Mouse (Mus musculus) frontal cortex, postnatal 25 days (tissue): ENCODE results near the gene Dnah1.

ENCODE experiments used
- DNase-seq, 2 experiments: peaks; one replicate each; pipeline ENCODE4 v3.0.0; 2022; ENCODE audit warnings: low spot score in 2 of 2

Gene Dnah1

GRCm38 (mm10) chr14:31323849-31324792 lies at the start of gene Dnah1:
Dnah1 (minus strand) TSS chr14:31323896.
- no peak for DNase-seq

DNA sequence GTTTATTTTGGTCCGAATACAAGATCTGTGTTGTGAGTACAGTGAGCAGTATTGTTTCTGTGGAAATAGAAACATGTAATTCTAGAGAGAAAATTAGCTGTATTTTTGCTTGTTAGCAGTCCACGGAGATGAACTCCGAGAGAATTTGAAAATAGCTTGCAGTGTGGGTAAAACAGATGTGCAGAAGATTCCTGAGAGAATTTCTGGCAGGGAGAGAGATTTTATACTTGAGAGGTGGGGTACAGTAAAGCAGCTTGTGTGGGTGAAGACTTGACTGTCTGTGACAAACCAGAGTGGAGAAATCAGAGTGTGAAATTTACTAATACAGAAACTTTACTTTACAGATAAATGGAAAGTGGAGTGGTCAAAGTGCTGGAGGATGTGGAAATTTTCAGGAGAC lies 45.7 kb upstream of the Dnah1 start:
- no peak for DNase-seq

DNA sequence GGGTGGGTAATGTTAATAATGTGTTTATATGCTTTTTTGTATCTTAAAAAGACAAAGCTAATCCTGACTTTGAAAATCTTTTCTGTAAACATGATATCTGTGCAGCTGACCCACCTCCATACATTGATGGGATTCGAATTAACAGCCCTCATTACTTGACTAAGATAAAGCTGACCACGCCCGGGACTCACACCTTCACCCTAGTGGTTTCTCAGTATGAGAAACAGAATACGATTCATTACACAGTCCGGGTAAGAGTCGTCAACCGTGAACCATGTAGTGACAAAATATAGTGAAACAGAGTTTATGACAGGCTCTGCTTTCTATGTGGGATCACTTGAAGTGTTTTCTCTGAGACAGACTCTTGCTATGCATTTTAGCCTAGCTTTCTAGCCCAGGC lies 44.3 kb upstream of the Dnah1 start:
- DNase-seq: no peak

DNA sequence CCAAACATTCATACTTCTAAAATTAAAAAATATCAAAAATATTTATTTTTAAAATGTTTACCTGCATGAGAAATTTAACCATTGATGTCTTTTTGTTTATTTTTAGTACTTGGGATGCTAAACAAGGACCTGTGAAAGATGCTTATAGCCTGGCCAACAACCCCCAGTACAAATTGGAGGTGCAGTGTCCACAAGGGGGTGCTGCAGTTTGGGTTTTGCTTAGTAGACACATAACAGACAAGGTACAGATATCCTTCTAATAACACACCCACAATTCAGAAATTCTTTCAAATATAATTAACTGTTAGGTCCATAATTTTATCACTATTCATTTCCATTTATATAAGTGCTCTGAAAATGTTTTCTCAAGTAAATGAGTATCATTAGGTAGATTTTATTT lies 41.7 kb upstream of the Dnah1 start:
- DNase-seq: peak in 1 of 2 experiments; percentile 51

GRCm38 (mm10) chr14:31364589-31364988 lies 40.9 kb upstream of the Dnah1 start:
- DNase-seq: no peak

GRCm38 (mm10) chr14:31362236-31362635 lies 38.5 kb upstream of the Dnah1 start:
- no peak for DNase-seq

GRCm38 (mm10) chr14:31345367-31345766 lies 21.7 kb upstream of the Dnah1 start:
- no peak for DNase-seq

DNA sequence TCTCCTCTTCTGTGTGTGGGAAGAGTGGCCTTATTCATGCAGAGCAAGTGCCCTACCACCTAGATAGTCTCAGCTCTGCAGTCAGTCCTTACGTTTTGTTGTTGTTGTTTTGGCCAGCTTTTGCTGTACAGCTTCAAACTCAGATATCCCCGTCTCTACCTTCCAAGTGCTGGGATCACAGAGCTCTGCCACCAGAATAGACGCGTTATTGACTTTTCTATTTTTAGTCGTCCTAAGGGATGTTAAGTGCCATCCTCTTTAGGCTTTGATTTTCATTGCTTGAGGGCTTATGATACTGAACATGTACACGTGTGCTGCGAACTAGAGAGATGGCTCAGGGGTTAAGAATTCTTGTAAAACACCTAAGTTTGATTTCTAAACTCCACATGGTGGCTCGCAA lies 19.5 kb upstream of the Dnah1 start:
- DNase-seq: no peak

- DNase-seq: no peak
Observed at GRCm38 (mm10) chr14:31337947-31338346, 14.3 kb upstream of the Dnah1 start.

DNA sequence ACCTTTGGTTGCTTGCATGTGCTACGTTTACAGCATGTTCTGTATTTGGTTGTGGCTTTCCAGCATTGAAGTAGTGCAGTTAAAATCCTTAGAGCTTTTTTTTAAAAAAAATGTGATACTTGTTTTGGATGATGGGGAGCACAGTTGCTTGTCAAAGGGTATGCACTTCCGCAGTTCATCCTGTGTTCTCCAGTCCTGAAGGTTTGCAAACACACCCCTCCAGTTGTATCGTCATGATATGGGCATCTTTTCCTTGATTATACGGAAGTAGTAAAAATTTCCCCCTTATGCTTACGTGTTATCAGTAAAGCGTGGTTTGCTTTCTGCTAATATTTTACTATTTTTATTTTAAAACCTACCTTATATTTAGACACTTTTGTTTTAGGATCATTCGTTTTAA lies 13.7 kb upstream of the Dnah1 start:
- DNase-seq: no peak

DNA sequence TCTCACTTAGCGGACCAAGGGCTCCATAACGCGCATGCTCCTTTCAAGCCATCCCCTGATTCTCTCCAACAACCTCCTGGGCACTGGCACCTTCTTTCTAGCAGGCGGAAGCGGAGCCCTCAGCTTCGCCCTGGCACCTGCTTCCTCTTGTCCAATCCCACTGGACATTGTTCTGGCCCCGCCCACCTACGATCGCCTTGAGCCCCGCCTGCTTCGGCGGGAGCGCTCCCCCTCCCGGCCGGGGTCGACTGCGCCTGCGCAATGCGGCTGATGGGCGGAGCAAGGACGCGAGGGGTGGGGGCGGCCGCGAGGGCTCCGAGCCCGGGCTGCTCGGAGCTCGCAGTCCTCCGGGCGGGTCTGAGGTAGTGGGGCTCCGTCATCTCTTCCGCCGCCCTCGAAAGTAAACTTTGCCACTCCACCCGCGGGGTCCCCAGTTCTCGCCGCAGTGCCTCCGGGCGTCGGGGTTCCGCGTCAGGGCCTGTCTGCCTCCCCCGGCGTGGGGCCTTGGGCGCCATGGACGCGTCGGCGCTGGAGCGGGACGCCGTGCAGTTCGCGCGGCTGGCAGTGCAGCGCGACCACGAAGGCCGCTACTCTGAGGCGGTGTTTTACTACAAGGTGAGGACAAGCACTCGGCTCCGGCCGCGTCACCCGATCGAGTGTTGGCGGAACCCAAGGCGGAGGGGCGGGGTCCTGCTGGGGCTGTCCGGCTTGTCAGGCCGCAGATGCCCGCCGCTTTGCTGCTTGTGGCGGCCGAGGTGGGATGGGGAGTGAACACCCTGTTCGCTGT lies 12.9 kb upstream of the Dnah1 start, which contains the start of gene Capn7:
TSS of gene Capn7 (plus strand) at position 270 of the 787 bp plus-strand sequence.
- peak; percentile 91 to 95 for DNase-seq

DNA sequence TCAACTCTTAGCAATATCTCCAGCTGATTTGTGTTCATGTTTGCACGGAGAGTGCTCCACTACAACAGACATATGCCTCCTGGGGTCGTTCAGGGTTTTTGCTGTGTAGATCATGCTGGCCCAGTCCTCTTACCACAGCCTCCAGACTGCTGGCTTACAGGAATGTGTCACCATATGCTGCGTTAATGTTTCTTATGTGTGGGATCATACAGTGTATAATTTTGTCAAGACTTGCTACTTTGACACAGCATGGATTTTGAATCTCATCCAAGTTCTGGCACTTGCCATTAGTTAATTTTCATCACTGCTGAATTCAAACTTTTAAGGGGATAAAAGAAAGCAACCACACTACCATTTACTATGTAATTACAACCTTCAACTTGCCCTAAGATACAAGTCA lies 12.1 kb upstream of the Dnah1 start:
- DNase-seq: no peak

DNA sequence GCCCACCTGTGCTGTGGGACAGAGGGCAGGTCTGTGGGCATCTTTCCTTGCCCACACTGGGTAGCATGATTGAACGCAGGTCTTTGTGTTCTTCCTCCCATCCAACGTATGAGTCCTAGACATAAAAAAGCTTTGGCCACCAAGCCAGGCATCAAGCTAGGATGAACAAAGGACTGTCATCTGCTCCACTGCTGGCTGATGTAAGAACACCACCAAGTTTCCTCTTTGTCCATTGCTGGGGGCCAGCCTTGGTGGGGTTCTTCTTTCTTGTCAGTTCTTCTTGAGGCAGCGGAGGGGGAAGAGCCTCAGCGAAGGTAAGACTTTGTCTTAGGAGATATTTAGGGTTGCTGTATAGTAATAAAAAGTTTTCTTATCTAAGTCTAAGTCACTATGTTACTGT lies 7.3 kb upstream of the Dnah1 start:
- DNase-seq: no peak

- DNase-seq: no peak
Observed at GRCm38 (mm10) chr14:31329741-31330140, 6.0 kb upstream of the Dnah1 start.

GRCm38 (mm10) chr14:31327681-31328080 lies 4.0 kb upstream of the Dnah1 start:
- no peak for DNase-seq

DNA sequence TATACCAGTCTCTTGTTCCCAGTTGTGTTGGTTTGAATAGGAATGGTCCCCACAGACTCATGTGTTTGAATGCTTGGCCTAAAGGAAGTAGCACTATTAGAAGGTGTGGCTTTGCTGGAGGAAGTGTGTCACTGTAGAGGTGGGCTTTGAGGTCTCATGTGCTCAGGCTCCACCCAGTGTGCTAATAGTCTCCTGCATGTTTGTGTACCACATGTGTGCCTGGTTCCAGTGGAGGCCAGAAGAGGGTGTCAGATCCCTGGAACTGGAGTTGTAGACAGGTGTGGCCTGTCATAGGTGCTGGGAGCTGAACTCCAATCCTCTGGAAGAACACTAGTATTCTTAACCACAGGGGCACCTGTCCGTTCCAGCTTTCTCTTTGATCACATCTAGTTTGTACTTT lies 3.5 kb upstream of the Dnah1 start:
- DNase-seq: no peak

- DNase-seq: no peak
Observed at GRCm38 (mm10) chr14:31326770-31327169, 3.1 kb upstream of the Dnah1 start.

GRCm38 (mm10) chr14:31325551-31325950 lies 1.9 kb upstream of the Dnah1 start:
- no peak for DNase-seq

- DNase-seq: no peak
Observed at GRCm38 (mm10) chr14:31324851-31325250, 1.2 kb upstream of the Dnah1 start.

DNA sequence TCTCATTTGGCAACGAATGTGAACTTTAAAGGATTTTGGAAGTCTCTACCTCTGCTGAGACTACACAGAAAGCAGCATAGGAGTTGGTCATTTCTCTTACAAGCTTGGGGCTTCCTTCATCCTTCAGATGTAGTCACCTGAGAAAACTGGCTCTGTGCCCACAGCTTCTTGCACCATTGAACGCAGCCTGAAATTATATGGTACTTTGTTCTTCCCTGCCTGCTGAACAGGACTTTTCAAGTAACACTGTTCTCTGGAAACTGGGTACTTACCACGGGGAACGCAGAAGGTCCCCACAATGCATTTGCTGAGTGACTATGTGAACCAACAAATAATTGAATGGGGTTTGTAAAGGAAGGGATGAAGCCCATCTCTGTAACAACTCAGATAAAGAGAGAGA lies 507 bp downstream of the Dnah1 start:
- DNase-seq: no peak

- no peak for DNase-seq
Observed at GRCm38 (mm10) chr14:31322191-31322590, 1.5 kb downstream of the Dnah1 start.

DNA sequence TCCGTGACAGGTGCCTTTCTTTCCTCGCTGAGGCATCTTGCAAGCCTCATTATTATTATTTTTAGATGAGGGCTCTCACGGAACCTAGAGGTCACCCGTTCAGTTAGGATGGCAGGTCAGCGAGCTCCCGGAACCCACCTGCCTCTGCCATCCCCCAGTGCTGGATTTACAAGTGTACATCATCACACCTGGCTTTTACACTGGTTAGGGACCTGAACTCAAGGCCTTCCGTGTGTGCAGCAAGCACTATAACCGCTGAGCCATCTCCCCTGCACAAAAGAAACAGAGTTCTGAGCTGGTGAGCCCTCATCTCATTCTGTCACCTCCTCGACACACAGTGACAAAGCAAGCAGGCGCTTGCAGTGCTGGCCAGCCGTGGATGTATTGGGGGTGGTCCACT lies 2.5 kb downstream of the Dnah1 start:
- DNase-seq: no peak

- DNase-seq: no peak
Observed at GRCm38 (mm10) chr14:31319546-31319945, 4.2 kb downstream of the Dnah1 start.
